Mouse (Mus musculus) cerebellum, adult 2 months (tissue): Measurements from ENCODE around the gene Tmem135.

Experiments used
- CTCF ChIP-seq: fragments of 200-500 bp; IDR thresholded peaks from 2 replicates; pipeline ENCODE4 v1.5.1; 2011; ENCODE audit warnings: low read depth, mild to moderate bottlenecking, control low read depth, low read length, moderate library complexity, borderline replicate concordance; ENCODE audit not compliant: insufficient read depth
- POLR2A ChIP-seq: fragments of 200-500 bp; IDR thresholded peaks from 2 replicates; pipeline ENCODE4 v1.6.1; 2011; ENCODE audit warnings: low read length, control low read depth, borderline replicate concordance; ENCODE audit not compliant: insufficient read depth

GRCm38 (mm10) chr7:89308926-89309325 lies 95.1 kb downstream of the Tmem135 start:
- no peak for TF ChIP-seq CTCF
- no peak for TF ChIP-seq POLR2A
